Mouse (Mus musculus): ENCODE measurements around the gene March6. TPM values are rescaled to one million over a fixed set of nuclear protein-coding genes. Genes with fewer than 3 reads are reported as not detected.

March6 gene
- total RNA-seq, 2 experiments from 2014 or later = 186 to 194 TPM

GRCm38 (mm10) chr15:31412436-31412835 is 118.4 kb downstream of the March6 start:
- DNase-seq (ENCODE audit: low spot score in 2 of 2) = no peak
- Histone ChIP-seq H3K27ac (no peak overlapping the region), H3K4me3 (no peak overlapping the region)
- no peak for TF ChIP-seq CTCF (conservative IDR thresholded peaks at IDR 0.05)

GRCm38 (mm10) chr15:31407490-31407889 is 123.4 kb downstream of the March6 start:
- DNase-seq (ENCODE audit: low spot score in 2 of 2) = no peak
- no peak for TF ChIP-seq CTCF (conservative IDR thresholded peaks at IDR 0.05)

GRCm38 (mm10) chr15:31406881-31407280 is 124.0 kb downstream of the March6 start:
- no peak for TF ChIP-seq CTCF (conservative IDR thresholded peaks at IDR 0.05)
- no peak overlapping the region for H3K27ac ChIP-seq
- H3K4me3 ChIP-seq = no peak overlapping the region
- no peak for DNase-seq (ENCODE audit: low spot score in 2 of 2)

More at GRCm38 (mm10) chr15:31407490-31407889, 123.4 kb downstream of the March6 start:
- H3K4me3 ChIP-seq = no peak overlapping the region
- H3K27ac ChIP-seq = no peak overlapping the region

Other genes with a start within 250 kb of the March6 start
- 10 to 100 TPM; 58.7 to 59.4 TPM for gene Ankrd33b, start 163.3 kb downstream of the March6 start, total RNA-seq (2021)
- 1 to 10 TPM in 1 of 2 experiments, under 1 TPM in 1; 0.88 to 1.2 TPM for gene Ropn1l, start 77.3 kb downstream of the March6 start, total RNA-seq (2021)
- gene Cmbl, start 34.3 kb upstream of the March6 start, total RNA-seq (2021) = 10 to 100 TPM; 12.7 to 12.8 TPM
- 100 to 1,000 TPM; 236 to 247 TPM for gene Cct5, start 70.8 kb upstream of the March6 start, total RNA-seq (2021)
- 10 to 100 TPM; 11.2 to 11.3 TPM for gene Fam173b, start 70.8 kb upstream of the March6 start, total RNA-seq (2021)

All from layer of hippocampus, adult 2 months (tissue).